Mouse (Mus musculus): ENCODE measurements at regions not wholly inside any gene's neighbourhood (a gene's known extent, or its start where the extent isn't known, plus 50 kb on each side); places are given as distances from the start of the nearest gene placed in this dataset.

DNA sequence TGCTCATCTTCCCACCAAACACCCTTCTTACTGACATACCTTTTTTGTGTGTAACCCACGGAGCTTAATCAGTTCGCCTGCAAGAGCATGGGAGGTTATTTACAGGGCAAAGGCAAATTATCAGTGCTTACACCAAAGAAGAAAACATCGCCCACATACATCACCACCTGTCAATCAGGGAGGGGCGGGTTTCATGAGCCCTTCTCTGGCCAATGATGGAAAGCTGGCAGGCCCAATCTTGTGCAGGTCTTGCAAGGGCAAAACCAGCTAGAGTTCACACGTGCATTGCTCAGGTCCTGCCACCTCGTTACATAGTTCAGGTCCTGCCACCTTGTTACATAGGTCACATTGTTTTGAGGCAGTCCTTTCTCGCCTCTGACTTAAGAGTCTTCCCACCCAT lies 214.7 kb upstream of the Hes1 start:
- TF ChIP-seq POLR2A (IDR thresholded peaks at IDR 0.05; ENCODE audit: control insufficient read depth, low read depth, low read length) (no peak), CTCF (IDR thresholded peaks at IDR 0.05; ENCODE audit: control insufficient read depth, insufficient read depth, insufficient replicate concordance, low read depth, low read length) (no peak)
- H3K4me3 ChIP-seq (ENCODE audit: control insufficient read depth, low read depth, low read length), result no peak overlapping the region
- H3K4me1 ChIP-seq (ENCODE audit: control insufficient read depth, insufficient read depth, low read length), result no peaks in the 10 kb centered on the region
- no peak overlapping the region for H3K27ac ChIP-seq (ENCODE audit: control insufficient read depth, insufficient read depth, low read depth, low read length)
- H3K27me3 ChIP-seq (ENCODE audit: control insufficient read depth, insufficient read depth, low read length), result no peaks in the 10 kb centered on the region
- no peaks in the 10 kb centered on the region for H3K36me3 ChIP-seq (ENCODE audit: control insufficient read depth, insufficient read depth, low read length)

DNA sequence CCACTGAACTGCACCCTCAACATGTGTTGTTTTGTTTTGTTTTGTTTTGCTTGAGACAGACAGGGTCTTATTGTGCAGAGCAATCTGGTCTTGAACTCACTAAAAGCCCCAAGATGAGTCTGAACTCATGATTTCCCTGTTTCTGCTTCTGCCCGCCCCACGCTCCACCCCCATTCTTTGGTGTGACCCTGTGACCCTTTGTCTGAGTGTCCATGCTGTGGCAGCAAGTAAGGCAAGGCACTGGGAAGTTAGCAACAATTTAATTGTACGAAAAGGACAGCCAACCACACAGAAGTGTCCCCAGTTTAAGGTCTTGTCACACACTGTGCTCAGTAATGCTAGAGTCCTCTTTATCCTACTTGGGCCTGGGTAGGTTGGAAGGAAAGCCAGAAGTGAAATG lies 213.6 kb upstream of the Hes1 start:
- TF ChIP-seq POLR2A (IDR thresholded peaks at IDR 0.05; ENCODE audit: control insufficient read depth, low read depth, low read length) (no peak), CTCF (IDR thresholded peaks at IDR 0.05; ENCODE audit: control insufficient read depth, insufficient read depth, insufficient replicate concordance, low read depth, low read length) (no peak)
- no peaks in the 10 kb centered on the region for H3K4me1 ChIP-seq (ENCODE audit: control insufficient read depth, insufficient read depth, low read length)
- H3K4me3 ChIP-seq (ENCODE audit: control insufficient read depth, low read depth, low read length), result no peak overlapping the region
- H3K27me3 ChIP-seq (ENCODE audit: control insufficient read depth, insufficient read depth, low read length), result no peaks in the 10 kb centered on the region
- no peaks in the 10 kb centered on the region for H3K36me3 ChIP-seq (ENCODE audit: control insufficient read depth, insufficient read depth, low read length)
- H3K27ac ChIP-seq (ENCODE audit: control insufficient read depth, insufficient read depth, low read depth, low read length), result no peak overlapping the region

DNA sequence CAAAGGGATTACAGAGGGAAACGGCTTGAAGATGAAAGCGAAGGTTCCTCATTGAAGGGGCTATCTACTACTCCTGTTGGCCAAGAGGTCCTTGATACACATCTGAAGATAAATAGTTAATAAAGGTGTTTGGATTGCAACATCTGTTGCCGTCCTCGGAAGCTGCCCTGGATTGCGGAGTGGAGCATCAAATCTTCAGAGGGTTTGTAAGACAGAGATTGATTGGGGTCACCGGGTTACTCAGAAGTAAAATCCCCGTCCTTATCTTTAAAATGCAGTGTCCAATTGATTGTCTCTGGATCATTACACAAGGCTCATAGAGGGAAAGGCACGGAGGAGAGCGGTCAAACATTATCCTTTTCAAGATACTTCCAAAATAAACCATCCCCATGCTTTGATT lies 212.4 kb upstream of the Hes1 start:
- no peak overlapping the region for H3K4me3 ChIP-seq (ENCODE audit: control insufficient read depth, low read depth, low read length)
- H3K4me1 ChIP-seq (ENCODE audit: control insufficient read depth, insufficient read depth, low read length), result no peaks in the 10 kb centered on the region
- no peak overlapping the region for H3K27ac ChIP-seq (ENCODE audit: control insufficient read depth, insufficient read depth, low read depth, low read length)
- no peaks in the 10 kb centered on the region for H3K36me3 ChIP-seq (ENCODE audit: control insufficient read depth, insufficient read depth, low read length)
- no peaks in the 10 kb centered on the region for H3K27me3 ChIP-seq (ENCODE audit: control insufficient read depth, insufficient read depth, low read length)
- TF ChIP-seq CTCF (IDR thresholded peaks at IDR 0.05; ENCODE audit: control insufficient read depth, insufficient read depth, insufficient replicate concordance, low read depth, low read length) (no peak), POLR2A (IDR thresholded peaks at IDR 0.05; ENCODE audit: control insufficient read depth, low read depth, low read length) (no peak)

GRCm38 (mm10) chr16:29854805-29855565 lies 209.2 kb upstream of the Hes1 start:
- H3K4me1 ChIP-seq (ENCODE audit: control insufficient read depth, insufficient read depth, low read length), result no peaks in the 10 kb centered on the region
- no peaks in the 10 kb centered on the region for H3K27me3 ChIP-seq (ENCODE audit: control insufficient read depth, insufficient read depth, low read length)
- no peak overlapping the region for H3K27ac ChIP-seq (ENCODE audit: control insufficient read depth, insufficient read depth, low read depth, low read length)
- H3K4me3 ChIP-seq (ENCODE audit: control insufficient read depth, low read depth, low read length), result no peak overlapping the region
- no peaks in the 10 kb centered on the region for H3K36me3 ChIP-seq (ENCODE audit: control insufficient read depth, insufficient read depth, low read length)
- TF ChIP-seq POLR2A (IDR thresholded peaks at IDR 0.05; ENCODE audit: control insufficient read depth, low read depth, low read length) (no peak), CTCF (IDR thresholded peaks at IDR 0.05; ENCODE audit: control insufficient read depth, insufficient read depth, insufficient replicate concordance, low read depth, low read length) (no peak)

DNA sequence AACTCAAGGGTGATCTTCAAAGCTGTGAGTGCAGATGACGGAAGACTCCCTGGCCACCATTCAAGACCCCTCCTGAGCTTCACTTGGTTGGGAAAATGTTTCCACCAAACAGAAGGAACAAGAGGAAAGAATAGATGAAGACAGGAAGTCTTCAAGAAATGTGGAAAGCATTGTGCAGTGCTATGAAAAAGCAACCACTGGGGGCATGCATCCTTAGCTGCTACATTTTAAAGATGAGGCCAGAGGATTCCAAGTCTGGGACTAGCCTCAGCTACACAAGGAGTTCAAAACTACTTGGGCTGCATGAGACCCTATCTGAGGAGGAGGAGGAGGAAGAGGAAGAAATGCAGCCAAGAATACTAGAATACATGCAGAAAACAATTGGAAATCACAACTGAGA lies 207.6 kb upstream of the Hes1 start:
- TF ChIP-seq POLR2A (IDR thresholded peaks at IDR 0.05; ENCODE audit: control insufficient read depth, low read depth, low read length) (no peak), CTCF (IDR thresholded peaks at IDR 0.05; ENCODE audit: control insufficient read depth, insufficient read depth, insufficient replicate concordance, low read depth, low read length) (no peak)
- Histone ChIP-seq H3K4me3 (ENCODE audit: control insufficient read depth, low read depth, low read length) (no peak overlapping the region), H3K36me3 (ENCODE audit: control insufficient read depth, insufficient read depth, low read length) (no peaks in the 10 kb centered on the region), H3K27me3 (ENCODE audit: control insufficient read depth, insufficient read depth, low read length) (no peaks in the 10 kb centered on the region), H3K27ac (ENCODE audit: control insufficient read depth, insufficient read depth, low read depth, low read length) (no peak overlapping the region), H3K4me1 (ENCODE audit: control insufficient read depth, insufficient read depth, low read length) (no peaks in the 10 kb centered on the region)

- H3K4me3 ChIP-seq (ENCODE audit: control insufficient read depth, low read depth, low read length), result no peak overlapping the region
- no peak overlapping the region for H3K27ac ChIP-seq (ENCODE audit: control insufficient read depth, insufficient read depth, low read depth, low read length)
- no peak for TF ChIP-seq POLR2A (IDR thresholded peaks at IDR 0.05; ENCODE audit: control insufficient read depth, low read depth, low read length)
- no peak for TF ChIP-seq CTCF (IDR thresholded peaks at IDR 0.05; ENCODE audit: control insufficient read depth, insufficient read depth, insufficient replicate concordance, low read depth, low read length)
- H3K36me3 ChIP-seq (ENCODE audit: control insufficient read depth, insufficient read depth, low read length), result no peaks in the 10 kb centered on the region
- no peaks in the 10 kb centered on the region for H3K27me3 ChIP-seq (ENCODE audit: control insufficient read depth, insufficient read depth, low read length)
- no peaks in the 10 kb centered on the region for H3K4me1 ChIP-seq (ENCODE audit: control insufficient read depth, insufficient read depth, low read length)
Measured at GRCm38 (mm10) chr16:29858645-29859044, 205.5 kb upstream of the Hes1 start.

- no peak overlapping the region for H3K27ac ChIP-seq (ENCODE audit: control insufficient read depth, insufficient read depth, low read depth, low read length)
- H3K4me3 ChIP-seq (ENCODE audit: control insufficient read depth, low read depth, low read length), result no peak overlapping the region
- TF ChIP-seq CTCF (IDR thresholded peaks at IDR 0.05; ENCODE audit: control insufficient read depth, insufficient read depth, insufficient replicate concordance, low read depth, low read length) (no peak), POLR2A (IDR thresholded peaks at IDR 0.05; ENCODE audit: control insufficient read depth, low read depth, low read length) (no peak)
- H3K27me3 ChIP-seq (ENCODE audit: control insufficient read depth, insufficient read depth, low read length), result no peaks in the 10 kb centered on the region
- H3K4me1 ChIP-seq (ENCODE audit: control insufficient read depth, insufficient read depth, low read length), result no peaks in the 10 kb centered on the region
- H3K36me3 ChIP-seq (ENCODE audit: control insufficient read depth, insufficient read depth, low read length), result no peaks in the 10 kb centered on the region
Measured at GRCm38 (mm10) chr16:29860306-29860705, 203.9 kb upstream of the Hes1 start.
